Mouse (Mus musculus) neural tube, embryonic 10.5 days (tissue): Measurements from ENCODE around the gene Gm37240.
A peak's percentile ranks its signal among the peaks of the same experiment; 100 is the strongest.

Experiments used
- DNase-seq: peaks from one replicate; pipeline ENCODE4 v3.0.0-alpha.2; 2017; ENCODE audit warnings: low spot score; ENCODE audit errors: extremely low spot score

The Gm37240 gene

DNA sequence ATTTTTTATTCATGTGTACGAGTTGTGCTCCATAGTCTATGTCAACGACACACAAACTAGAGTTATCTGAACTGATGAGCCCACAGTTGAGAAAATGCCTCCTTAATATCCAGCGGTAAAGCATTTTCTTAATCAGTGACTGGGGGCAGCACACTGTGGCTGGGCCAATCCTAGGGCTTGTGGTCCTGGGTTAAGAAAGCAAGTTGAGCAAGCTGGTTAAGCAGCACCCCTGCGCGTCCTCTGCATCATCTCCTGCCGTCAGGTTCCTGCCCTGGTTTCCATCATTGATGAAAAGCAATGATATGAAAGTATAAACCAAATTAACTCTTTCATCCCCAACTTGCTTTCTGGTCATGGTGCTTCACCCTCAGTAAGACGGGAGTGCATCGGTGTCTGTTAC is 1394.7 kb downstream of the Gm37240 start:
- DNase-seq, result no peak

GRCm38 (mm10) chr3:84492148-84492547 is 1395.2 kb downstream of the Gm37240 start:
- DNase-seq, result no peak

- DNase-seq, result no peak
Observed at GRCm38 (mm10) chr3:84488716-84489115, 1398.6 kb downstream of the Gm37240 start.

DNA sequence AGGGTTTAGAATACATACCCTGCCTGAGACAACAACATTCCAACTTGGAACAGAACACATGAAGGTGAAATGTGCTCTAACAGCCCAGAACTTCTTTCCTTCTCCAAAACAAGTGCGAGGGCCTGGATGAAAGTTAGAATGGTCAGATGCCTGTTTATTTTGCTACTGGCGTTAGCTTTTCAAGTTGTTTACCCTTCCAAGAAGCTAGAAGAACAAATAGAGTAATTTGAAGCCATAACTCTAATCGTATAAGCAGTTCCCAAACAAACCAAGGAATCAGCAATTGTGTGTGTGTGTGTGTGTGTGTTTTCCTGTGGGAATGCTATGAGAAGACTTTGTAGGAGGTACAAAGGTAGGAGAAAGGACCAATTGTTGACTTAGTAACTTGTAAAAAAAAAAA is 1402.4 kb downstream of the Gm37240 start:
- DNase-seq, result no peak

GRCm38 (mm10) chr3:84484333-84484732 is 1403.0 kb downstream of the Gm37240 start:
- no peak for DNase-seq

DNA sequence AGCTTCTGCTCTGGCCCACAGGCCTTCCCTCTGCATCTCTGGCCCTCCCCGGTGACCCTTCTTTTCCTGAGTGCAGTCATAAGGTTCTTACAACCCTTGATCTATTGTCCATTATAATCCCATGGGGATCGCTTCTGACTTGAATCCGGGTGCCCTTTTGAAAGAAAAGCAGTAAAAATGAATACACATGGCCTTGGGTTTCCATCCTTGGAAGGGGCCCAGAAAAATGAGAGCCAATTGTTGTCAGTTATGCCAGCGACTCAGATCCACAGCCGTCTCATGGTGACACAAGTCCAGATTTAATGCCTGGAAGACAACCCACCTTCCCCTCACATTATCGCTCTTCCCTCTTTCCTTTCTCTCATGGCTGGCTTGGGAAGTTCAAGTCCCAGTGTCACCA is 1405.2 kb downstream of the Gm37240 start:
- no peak for DNase-seq

GRCm38 (mm10) chr3:84481104-84481503 is 1406.2 kb downstream of the Gm37240 start:
- peak; percentile 41 for DNase-seq

- peak; percentile 78 for DNase-seq
Observed at GRCm38 (mm10) chr3:84480006-84480897, 1407.1 kb downstream of the Gm37240 start, which contains the start of gene Fhdc1. TSS of gene Fhdc1 (minus strand) at chr3:84480429.

- peak; percentile 76 for DNase-seq
Observed at GRCm38 (mm10) chr3:84479293-84480005, 1407.9 kb downstream of the Gm37240 start.

GRCm38 (mm10) chr3:84478896-84479292 is 1408.4 kb downstream of the Gm37240 start:
- DNase-seq, result peak; percentile 42

DNA sequence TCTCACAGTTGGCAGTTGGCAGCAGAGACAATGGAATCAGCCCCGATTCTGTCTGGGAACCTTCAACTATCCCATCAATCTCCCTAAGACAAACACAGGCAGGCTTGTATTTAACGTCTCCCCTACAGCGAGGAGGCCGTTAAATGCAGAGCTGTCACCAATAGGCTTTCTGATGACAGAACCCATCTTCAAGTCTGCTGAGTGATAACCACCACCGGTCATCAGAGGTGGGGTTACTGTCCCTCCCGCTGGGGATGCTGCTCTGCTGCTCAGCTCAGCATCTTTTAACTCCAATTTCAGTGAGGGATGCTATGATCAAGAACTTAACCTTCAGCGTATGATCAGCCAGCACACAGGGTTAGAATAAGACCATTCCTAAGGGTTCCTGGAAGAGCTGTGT is 1409.1 kb downstream of the Gm37240 start:
- peak; percentile 42 for DNase-seq

GRCm38 (mm10) chr3:84477498-84477897 is 1409.8 kb downstream of the Gm37240 start:
- no peak for DNase-seq

GRCm38 (mm10) chr3:84474981-84475775 is 1412.1 kb downstream of the Gm37240 start:
- DNase-seq, result no peak

- no peak for DNase-seq
Observed at GRCm38 (mm10) chr3:84474398-84474797, 1412.9 kb downstream of the Gm37240 start.

GRCm38 (mm10) chr3:84472955-84473354 is 1414.4 kb downstream of the Gm37240 start:
- DNase-seq, result no peak

GRCm38 (mm10) chr3:84472527-84472926 is 1414.8 kb downstream of the Gm37240 start:
- DNase-seq, result no peak

DNA sequence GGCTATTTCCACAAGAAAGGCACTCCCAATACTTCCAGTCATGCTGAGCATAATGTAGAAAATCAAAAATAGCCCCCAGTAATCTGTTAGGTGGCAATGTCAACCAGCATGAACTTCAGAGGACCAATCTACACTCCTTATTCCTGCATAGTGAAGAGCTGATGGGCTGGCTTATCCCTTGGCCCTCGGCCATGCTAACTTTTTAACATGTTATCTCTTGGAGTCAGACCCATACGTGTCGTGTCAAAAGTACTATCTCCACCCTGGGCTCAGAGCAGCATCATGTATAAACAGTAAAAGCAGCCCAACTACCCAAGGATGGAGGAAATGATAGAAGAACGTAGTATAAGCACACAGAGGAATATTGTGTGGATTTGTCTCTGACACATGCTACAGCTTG is 1416.2 kb downstream of the Gm37240 start:
- DNase-seq, result no peak

- no peak for DNase-seq
Observed at GRCm38 (mm10) chr3:84468111-84468453, 1419.2 kb downstream of the Gm37240 start.

- no peak for DNase-seq
Observed at GRCm38 (mm10) chr3:84467419-84468110, 1419.8 kb downstream of the Gm37240 start.

DNA sequence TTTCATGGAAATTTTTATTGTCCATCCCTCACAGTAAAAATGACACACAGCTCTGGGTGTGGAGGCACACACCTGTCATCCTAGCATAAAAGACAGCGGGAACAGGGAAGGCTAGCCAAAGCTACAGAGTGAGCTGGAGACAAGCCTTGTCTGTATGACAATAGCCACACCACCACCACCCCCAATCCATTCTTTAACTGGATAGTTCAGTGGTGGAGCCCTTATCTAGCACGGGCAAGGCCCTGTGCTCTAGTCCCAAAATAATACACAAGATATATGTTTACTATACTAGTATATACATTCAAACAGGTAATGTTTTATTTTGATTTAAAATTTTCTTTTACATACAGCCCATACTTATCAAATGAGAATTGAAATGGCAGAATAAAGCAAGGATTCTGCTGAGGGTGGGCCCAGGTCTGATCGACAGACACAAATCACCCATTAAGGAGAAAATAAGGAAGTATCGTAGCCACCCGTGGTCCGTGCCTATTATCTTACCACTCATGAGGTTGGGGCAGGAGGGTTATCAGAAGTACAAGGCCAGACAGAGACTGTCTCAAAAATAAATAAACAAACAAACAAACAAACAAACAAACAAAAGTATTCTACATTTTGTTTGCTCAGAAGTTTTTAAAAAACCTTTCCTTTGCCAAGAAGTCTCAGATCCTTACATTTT is 1421.4 kb downstream of the Gm37240 start:
- no peak for DNase-seq

DNA sequence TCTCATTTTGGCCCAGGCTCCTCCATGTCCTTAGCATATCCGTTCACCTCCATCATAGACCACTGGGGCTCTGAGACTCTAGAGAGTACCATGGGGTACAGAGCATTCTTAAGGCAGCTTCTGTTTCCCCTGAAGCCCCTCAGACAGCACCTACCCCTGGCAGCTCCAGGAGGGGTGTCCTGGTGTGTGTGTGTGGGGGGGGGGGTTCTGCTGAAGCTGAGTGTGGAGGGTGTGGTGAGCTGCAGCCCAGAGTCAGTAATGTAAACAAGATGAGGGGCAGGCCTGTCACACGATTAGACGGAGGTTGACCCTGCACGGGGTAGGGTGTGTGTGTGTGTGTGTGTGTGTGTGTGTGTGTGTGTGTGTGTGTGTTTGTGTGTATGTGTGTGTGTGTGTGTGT is 1425.6 kb downstream of the Gm37240 start:
- no peak for DNase-seq
